Mouse (Mus musculus) erythroid progenitor cell, adult 5-6 weeks (primary cell): ENCODE data around the gene Enpp3. TPM values are rescaled to one million over a fixed set of nuclear protein-coding genes. Genes with fewer than 3 reads are reported as not detected.
A peak's percentile ranks its signal among the peaks of the same experiment; 100 is the strongest.
"Not testable (repeated sequence)": the region's sequence is repeated elsewhere in the genome, so short reads cannot be mapped to it uniquely, and the experiment has no call there.

Experiments
- ATAC-seq: replicated peaks from 2 replicates; pipeline ENCODE4 v1.8.0; 2016; ENCODE audit warnings: moderate number of reproducible peaks, mild to moderate bottlenecking, moderate TSS enrichment, inconsistent platforms; ENCODE audit not compliant: poor library complexity, low FRiP score, severe bottlenecking
- total RNA-seq, 2 experiments: library from RNA; stranded (forward) in 1 of 2; stranded (reverse) in 1 of 2; fragments of 150-400 nt in 1 of 2; fragments of 186-747, 209-891 nt in 1 of 2; gene quantifications; 2 replicates each; pipeline versions ENCODE4 v1.2.3 to v1.2.4; 2015 to 2017; ENCODE audit warnings: low replicate concordance in 2 of 2

Enpp3 gene
- total RNA-seq, 2 experiments from 2014 or later, result 0.30 to 1.3 TPM

DNA sequence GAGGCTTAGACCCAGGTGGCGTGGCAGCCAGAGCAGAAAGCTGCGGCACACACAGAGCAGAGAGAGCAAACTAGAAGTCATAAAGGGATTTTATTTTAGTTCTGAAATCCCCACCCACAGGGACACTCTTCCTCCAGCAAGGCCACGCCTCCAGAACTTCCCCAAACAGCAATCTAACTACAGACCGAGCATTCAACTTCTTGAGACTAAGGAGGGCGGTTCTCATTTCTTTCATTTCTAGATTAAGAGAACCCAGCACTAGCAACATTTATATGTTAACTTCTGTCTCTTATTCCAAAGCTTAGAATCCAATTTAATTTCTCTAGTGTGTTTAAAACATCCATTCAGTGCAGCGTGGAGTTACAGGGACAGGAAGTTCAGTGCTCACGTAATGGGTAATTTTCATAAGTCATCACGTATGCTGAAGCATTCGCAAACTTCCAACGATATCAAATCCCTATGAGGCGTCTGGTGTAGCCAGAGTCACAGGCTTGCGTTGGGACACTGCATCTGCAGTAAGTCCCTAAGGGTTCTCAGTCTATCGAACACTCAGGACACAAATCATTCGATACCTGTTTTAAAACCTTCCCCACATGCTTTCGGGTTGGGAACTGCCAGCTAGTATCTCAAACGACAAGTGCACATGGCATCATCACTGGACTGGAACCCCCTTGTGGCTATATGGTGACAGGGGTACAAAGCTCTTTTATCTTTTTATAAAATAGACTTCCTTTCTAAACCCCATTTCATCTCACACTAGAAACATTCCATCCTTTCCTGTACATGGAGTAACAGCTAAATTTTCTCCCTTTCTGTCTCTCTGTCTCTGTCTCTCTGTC lies 18.7 kb downstream of the Enpp3 start:
- peak; percentile 83 for ATAC-seq

DNA sequence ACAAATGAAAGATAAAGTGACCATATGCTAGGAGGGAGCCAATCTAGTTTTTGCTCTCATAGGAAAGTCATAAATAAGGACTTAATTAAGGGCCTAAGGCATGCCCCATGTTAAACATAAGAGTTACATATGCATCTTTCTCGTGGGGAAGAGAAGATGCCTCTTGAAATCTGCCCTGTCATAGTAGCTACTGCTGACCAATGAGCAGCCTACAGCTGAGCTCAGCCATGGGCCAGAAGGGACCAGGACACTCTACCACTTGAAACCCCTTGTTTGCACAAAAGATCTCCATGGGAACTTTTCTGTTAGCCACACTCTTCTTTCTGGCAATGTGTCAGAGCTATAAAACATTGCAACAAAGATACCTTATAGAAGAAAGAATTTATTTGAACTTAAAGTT lies 19.4 kb downstream of the Enpp3 start:
- ATAC-seq, result peak; percentile 76

DNA sequence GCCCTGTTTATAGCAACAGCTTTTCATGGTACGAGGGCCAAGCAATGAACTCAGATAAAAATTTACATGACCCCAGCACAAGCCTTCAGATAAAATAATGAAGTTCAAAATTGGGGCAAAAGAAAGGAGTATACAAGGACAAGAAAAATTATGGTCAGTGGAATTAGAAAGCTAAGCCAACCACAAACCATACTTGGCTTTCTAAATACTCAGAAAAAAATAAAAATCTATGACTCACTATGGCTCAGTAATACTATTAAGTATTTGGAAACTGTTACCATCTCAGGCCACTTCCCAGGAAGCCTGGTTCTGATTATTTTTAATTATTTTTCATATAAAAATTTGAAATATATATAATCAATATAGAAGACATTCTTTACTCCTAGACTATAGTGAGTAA lies 19.8 kb downstream of the Enpp3 start:
- no peak for ATAC-seq

DNA sequence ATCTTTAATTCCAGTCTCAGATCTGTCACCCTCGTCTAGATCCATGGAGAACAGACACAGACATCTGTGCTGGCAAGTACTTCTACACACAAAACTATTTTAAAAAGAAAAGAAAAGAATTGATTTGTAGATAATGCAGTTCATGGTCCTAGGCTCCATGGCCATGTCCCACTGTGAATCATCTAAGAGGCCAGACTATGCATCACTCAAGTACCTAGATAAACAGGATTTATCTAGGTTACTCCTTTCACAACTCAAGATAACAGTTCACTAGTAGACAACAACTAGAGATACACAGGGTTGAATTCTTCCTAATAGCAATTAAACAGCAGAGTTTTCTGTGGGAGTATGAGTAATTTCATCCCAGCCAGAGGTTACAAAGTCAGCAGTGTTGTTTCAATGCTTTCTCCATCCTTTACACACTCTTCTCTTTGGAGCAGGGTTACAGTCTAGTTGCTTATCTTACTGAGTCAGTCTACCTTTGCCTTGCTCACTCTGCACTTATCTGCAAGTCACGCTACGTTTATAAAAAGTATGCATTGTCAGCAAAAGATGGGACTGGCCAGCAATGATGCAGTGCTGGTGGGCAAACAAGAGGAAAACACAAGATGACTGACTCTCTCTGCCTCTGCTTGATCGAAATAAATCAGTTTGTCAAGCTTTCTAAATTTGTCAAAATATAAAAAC lies 20.5 kb downstream of the Enpp3 start:
- peak; percentile 66 for ATAC-seq

DNA sequence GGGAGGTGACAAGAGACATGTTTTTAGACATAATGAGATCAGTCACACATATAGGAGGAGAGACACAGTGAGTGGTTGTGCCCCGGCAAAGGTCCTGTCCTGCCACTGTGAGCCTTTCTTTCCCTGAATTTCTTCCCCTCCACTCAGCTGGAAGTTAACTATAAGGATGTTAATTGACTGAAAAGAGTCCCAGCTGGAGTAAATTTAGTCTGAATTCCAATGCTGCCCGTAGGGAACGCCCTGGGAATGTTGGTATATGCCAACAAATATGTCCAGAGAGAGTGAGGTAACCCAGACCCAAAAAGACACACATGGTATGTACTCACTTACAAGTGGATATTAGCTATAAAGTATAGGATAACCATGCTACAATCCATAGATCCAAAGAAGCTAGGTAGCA lies 23.1 kb downstream of the Enpp3 start:
- ATAC-seq, result no peak

DNA sequence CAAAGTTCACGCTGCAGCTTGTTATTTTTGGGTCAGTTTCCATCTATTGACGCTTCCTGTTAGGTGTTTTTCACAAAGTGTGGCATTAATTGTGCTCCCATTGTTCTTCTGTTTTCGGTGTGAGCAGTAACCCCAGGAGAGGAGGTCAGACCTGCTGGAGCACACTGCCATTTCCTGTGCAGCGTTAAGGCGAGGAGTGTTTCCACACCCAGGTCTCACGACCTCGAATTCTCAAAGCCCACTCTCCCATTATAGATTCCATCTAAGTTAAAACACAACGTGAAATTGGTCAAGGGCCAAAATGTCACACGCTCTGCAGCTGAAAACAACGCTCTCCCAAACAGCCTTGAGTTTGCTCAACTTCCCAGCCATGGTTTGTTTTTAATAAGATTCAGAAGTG lies 32.0 kb downstream of the Enpp3 start:
- ATAC-seq, result no peak

DNA sequence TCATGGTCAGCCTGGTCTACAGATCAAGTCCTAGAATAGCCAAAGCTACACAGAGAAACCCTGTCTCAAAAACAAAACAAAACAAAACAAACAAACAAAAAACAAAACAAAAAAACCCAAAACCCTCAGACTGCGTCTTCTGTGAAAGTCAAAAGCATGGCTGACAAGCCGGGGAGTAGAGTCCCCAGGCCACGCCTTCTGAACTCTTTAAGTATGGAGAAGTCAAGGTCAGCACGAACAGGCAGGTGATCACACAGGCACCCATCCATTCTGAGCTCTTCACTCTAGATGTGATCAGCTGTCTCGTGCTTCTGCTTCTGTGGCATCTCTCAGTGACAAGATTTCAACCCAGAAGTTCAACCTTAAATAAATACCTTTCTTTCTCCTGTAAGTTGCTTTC lies 35.9 kb downstream of the Enpp3 start:
- no peak for ATAC-seq

DNA sequence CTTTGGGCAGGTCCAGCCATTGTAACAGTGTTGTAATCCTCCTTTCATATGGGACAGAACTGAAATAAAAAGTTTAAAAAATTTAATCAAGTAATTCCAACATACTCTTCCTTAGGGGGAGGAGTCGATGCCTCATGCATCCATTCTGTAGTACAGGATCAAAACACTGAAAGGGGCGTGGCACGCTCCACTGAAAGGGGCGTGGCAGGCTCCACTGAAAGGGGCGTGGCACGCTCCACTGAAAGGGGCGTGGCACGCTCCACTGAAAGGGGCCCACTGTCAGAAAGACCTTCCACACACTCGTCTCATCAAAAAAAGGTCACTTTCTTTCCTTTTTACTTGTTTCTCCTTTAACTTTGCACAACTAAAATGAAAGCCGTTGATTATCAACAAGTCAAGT lies 36.7 kb downstream of the Enpp3 start:
- ATAC-seq, result peak; percentile 61; the same call in 1 of the 2 replicates

DNA sequence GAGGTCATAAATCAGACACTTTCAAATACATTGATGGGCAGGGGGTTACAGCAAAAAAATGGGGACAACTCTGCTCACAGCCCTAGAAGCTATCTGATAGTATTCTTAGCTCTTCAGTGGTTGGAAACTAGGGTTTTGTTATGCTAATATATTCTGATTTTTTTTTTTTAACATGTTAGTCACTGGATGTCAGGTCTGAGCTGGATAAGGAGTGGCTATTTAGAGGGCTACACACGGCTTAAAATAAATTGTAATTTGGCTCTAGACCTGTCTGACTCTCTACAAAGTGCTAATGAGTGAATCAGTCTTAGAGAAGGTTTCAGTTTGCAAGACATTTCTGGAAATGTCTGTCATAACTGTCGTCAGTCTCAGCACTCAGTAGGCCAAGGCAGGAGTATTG lies 37.5 kb downstream of the Enpp3 start:
- no peak for ATAC-seq

DNA sequence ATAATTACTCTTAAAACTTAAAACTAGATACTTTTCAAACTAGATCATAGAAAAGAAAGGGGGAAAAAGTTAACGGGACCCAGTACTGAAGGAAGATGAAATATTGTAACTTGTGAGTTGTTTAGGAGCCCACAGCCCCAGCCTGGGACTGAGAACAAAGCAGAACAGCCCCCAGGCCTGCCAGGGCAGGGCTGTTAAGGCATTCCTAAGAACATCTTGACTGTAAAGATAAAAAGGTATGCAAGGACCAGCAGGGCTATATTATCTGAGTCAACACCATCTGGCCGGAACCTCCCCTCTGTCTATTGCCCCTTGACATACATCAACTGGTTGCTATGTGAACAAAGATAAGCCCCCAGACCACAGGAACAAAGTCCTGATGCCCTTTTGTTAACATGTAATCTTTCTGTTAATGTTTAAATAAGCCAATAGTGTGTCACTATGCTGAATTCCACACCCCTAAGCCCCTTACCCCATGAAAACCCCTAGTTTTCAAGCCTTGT lies 39.8 kb downstream of the Enpp3 start:
- not testable (repeated sequence) for ATAC-seq

DNA sequence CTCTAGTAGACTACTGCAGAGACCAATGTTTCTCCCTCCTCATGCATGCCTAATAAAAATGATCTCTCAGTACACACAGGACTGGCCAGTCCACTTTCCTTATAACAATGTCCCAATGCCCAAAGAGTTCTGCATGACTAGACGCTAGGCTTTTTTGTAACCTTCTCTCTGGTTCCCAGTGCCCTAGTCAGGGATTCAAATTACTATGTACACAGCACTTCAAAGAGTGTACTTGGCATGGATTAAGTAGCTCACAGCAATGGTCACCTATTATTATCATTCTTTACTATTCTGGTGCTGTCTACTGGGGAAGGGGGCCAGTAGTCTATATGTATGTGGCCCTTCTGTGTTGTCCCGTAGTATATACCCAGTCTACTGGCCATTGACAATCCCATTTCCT lies 40.8 kb downstream of the Enpp3 start:
- no peak for ATAC-seq

DNA sequence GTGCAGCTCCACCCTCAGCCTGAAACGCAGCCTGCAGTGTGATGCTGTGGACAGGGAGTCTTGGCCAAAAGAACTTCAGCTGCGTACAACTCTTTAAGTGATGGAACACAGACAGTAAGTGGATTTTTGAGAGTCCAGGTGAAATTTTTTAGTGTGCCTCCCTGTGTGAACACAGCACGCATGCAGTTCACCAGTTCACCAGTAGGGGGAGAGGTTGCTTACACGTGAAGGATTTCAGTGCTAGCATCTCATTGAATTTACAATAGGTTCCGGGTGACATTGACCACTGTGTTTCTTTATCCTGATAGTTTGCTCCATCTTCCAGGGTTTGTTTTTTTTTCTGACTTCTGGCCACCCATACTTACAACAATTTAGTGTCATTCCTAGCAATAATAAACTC lies 45.4 kb downstream of the Enpp3 start:
- peak; percentile 86 for ATAC-seq

DNA sequence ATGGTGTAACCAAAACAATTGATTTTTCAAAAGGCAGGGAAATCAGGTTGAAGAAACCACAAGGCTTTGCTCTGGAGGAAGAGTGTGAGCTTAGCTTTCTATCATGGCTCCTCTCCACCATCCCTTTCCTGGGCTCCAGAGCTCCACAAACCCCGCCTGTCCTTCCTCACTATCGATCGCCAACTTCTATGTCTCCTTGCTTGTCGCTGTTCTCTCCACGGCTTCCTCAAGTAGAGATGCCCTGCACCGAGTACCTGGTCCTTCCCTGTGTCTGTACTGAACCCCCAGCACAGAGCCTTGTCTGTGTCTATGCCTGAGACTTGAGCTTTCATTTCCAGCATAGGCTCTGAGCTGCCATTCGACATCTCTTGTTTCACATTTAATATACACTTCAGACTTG lies 49.9 kb downstream of the Enpp3 start:
- ATAC-seq, result no peak

DNA sequence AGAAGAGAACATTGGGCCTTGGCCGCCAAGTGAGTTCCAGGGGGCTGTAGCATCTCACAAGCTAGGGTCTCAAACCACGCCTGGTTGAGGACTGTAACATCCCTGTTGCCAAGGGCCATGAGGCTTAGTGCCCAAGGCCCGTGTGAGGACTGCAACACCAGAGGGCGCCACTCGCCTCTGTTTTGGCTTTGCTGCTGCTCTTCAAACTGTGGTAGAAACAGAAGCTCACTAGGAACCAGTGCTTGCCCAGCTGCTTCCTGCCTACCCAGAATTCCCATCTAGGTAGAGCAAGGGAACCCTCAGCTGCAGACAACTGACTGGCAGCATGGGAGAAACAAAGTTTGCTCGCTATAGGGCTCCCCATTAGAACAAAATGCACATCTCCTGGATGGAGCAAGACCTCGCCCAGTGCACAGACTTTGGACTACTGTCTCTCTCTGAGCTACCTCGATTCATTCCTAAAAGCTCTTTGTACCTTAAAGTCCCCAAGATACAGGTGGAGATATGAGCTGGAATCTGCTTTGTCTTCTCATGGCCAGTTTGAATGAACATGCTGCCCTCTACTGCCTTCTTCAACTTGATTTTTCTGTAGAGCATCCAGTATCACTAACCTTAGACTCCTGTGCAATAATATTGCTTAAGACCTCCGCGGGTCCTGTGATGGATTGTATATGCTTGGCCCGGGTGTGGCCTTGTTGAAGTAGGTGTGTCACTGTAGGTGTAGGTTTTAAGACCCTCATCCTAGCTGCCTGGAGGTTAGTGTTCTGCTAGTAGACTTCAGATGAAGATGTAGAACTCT lies 52.7 kb downstream of the Enpp3 start:
- peak; percentile 69 for ATAC-seq

DNA sequence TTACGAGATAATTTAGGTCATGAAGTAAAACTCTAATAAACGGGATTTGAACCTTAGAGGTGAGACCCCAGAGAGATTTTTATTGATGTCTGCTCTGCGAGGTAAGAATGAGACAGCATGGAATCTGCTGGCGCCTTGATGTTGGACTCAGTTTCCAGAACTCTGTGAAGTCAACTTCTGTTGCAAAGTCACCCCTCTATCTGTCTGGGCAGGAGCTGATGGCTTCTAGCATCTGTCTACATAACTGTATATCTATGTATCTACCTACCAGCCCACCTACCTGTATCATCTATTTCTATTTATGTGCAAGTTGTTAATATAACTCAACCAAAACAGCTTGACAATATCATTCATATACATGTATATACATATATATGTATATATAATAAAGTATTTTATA lies 57.3 kb downstream of the Enpp3 start:
- no peak for ATAC-seq

DNA sequence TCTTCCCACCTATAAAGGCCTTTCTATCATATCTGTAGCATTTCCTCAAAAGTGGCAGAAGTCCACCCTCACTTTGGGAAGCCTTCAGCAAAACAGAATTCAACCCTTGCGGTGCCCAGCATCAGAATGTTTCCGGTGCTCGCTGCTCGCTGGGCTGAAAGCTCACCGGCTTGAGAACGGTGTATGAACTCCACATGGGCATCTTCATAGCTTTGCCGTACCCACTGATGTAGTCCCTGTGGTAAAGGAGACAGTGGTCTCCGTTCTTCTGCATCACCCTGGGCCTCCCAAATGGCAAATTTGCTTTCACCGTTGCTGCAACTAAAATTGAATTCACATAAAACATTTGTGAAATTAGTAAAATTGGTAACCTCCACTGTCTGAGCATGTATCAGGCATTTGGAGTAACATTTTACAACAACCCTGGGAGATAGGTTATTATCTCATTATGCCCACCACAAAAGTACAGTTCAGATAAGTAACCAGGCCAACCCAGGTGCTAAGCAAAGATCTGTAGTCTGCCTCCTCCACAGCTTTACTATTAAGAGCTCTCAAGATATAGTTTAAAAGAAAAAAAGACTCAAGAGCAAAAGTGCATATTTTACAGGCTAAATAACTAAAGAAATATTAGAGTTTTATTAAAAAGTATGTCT lies 57.9 kb downstream of the Enpp3 start:
- ATAC-seq, result peak; percentile 79

DNA sequence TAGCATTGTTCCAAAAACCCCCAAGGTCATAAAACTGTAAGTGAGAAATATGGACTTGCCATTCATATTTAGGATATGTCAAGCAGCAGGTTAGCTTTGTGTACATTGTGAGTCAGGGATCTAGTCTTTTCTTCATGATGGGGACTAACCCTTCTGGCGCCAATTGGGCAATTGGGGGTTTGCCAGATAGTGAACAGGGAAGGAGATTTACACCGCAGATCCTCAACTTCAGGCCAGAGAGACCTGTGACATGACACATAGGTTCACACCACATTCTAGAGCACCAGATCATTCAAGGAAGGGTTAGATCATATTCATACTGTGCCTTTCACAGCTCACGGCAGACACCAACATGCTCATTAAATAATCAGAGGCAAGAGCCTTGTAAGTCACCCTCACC lies 58.7 kb downstream of the Enpp3 start:
- peak; percentile 39; the same call in 1 of the 2 replicates for ATAC-seq

DNA sequence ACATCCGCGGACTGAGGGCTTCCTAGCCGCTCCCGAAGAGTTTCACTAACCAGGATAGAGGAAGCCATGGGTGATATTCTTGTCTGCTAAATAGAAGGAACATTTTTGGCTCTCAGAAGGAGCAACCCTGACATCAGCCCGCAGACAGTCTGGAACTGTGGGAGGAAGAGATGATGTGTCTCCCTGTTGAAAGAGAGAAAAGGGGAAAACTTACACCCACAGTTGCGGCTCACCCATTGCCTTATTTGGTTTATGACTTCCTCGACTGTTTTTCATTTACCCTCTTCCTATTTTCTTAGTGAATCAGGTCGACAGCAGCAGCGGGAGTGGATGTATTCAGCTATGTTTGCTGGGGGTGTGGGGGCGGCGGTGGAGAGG lies 64.0 kb downstream of the Enpp3 start:
- no peak for ATAC-seq

DNA sequence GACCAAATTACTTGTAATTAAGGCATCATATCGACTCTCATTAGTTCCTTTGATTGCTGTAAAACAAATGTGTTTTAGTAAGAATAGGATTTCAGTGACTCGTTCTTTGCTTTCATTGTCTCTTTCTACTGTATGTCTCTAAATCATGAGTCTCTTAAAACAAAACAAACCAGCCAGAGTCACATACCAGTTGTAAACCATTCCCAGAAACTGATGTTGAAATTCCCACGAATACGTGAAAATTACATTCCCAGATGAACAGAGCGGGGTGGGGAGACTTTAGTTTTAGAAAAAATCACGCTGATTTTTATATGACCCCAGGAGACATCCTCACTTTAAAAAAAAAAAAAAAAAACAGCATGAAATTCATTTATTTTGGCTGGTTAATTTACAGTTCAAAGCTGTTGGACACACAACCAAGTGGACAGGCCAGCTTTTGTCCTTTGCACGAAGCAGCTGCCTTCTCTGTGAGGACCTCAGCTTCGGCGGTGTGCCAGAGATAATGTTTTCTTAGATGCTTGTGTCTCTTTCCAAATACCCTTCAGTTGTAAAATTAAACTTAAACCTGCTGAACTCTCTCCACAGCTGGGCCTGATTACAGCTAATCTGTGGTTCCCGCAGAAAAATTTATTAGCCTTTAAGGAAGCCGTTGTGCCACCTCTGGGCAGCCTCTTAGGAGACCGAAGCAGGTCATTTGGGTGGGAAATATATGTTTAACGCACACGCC lies 64.5 kb downstream of the Enpp3 start:
- ATAC-seq, result no peak
